Mouse (Mus musculus) gastrocnemius, adult 8-10 months (tissue): ENCODE data around the gene Tbc1d4. TPM values are rescaled to one million over a fixed set of nuclear protein-coding genes. Genes with fewer than 3 reads are reported as not detected.
A peak's percentile ranks its signal among the peaks of the same experiment; 100 is the strongest.
"Not testable (repeated sequence)": the region's sequence is repeated elsewhere in the genome, so short reads cannot be mapped to it uniquely, and the experiment has no call there.

Source experiments
- DNase-seq, 2 experiments: peaks; one replicate each; pipeline ENCODE4 v3.0.0; 2022; ENCODE audit warnings: low spot score in 2 of 2
- total RNA-seq, 4 experiments: library from RNA; stranded (reverse); gene quantifications; 2 replicates each; pipeline ENCODE4 v1.2.4; 2022

The Tbc1d4 gene
- total RNA-seq, 4 experiments from 2014 or later, result 39.7 to 48.0 (median 43.0) TPM

DNA sequence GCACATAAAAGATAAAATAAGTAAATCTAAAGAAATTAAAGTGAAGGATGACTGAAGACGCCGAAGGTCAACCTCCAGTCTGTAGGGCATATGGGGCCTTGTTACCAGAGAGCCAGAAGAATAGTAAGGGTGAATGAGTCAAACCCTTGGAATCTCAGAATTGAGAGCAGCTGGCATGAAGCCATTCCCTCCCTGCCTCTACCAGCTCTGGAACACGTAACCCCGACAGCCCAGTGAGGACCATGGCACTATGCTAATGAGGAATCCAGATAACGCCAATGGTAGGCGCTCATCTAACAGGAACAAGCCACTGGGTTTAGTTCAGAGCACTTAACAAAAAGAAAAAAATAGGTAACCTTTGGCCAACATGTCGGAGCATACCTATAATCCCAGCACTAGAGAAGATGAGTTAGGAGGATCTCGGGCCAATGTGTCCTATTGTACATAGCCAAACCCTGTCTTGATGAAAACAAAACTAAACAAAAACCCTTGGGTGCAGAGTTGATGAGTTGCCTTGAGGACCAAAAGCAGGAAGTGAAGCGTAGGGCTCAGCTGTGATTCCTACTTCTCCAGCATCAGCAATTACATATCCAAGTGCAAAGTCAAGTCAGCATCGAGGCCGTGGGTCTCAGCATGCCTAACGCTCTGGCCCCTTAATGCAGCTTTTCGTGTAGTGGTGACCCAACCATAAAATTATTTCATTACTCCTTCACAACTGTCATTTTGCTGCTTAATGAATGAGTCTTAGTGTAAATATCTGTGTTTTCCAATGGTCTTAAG lies 13.5 kb downstream of the Tbc1d4 start:
- no peak for DNase-seq

- DNase-seq, result no peak
Observed at GRCm38 (mm10) chr14:101594001-101594400, 15.0 kb downstream of the Tbc1d4 start.

GRCm38 (mm10) chr14:101593340-101593739 lies 15.7 kb downstream of the Tbc1d4 start:
- no peak for DNase-seq

GRCm38 (mm10) chr14:101591101-101591500 lies 17.9 kb downstream of the Tbc1d4 start:
- DNase-seq, result no peak

DNA sequence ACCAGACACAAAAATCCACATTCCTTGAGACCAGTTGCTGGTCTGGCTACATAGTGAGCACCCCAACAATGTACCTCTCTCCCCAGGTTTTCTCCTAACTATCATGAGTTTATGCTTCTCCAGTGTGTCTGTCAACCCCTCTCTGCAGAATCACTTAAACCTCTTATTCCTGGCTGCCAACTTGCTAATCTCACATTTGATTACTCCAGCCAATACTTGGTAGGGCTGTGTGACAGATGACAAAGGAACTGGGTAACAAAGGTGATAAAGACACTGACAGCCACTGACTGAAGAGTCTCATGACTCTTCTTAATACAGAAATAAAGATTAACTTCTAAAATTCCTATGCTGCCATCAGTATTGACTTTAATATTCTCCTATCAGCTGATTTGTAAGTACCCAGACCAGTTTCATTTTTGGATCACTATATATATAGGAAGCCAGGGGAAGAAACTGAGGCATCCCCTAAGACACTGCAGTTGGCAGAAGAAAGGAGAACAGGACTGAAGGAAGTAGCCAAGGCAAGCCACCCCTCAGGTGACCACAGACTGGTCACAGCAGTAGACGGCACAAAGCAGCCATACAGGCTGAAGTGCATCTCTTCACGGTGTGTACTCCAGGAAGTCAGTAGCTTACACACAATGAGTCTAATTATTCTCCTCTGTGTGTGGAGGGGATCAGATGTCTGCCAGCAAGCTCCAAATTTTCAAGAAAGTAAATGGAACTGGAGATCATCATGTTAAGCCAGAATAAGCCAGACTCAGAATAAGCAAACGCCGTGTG lies 20.6 kb downstream of the Tbc1d4 start:
- not testable (repeated sequence) for DNase-seq

DNA sequence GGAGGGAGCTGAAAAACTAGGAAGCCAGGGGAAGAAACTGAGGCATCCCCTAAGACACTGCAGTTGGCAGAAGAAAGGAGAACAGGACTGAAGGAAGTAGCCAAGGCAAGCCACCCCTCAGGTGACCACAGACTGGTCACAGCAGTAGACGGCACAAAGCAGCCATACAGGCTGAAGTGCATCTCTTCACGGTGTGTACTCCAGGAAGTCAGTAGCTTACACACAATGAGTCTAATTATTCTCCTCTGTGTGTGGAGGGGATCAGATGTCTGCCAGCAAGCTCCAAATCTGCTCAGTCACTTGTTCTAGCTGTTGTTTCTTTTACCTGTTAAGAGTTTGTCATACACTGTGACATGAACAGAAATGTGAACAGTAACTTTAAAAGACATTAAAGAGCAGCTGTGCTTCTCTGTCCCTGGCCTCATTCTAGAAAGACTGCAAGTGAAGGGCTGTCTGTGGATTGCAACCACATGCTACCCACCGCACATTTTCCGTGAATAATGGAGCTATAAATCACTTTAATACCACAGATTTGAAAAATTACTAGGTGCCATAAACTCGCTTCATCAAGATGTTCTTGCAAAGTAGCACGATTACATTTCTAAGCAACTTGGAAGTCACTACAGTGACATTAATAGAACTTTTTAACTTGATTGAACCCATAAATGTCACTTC lies 21.5 kb downstream of the Tbc1d4 start:
- not testable (repeated sequence) for DNase-seq

DNA sequence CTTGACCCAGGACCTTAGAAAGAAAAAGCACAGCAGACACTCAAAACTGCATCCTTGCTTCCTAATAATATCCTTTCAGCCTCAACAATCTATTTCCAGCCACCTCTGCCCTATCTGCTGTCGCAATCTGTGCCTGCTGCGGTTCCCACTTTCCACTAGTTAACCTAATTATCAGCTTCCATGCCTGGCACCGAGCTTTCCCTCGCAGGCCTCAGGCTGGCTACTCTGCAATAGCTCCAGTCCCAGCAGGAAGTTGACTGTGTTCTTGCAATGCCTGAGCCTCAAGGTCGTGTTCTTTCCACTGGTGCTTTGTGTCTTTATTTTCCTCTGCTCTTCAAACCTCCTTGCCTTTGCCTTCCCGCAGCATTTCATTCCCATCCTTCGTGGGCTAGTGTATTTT lies 22.9 kb downstream of the Tbc1d4 start:
- DNase-seq, result peak; percentile 31 to 53

DNA sequence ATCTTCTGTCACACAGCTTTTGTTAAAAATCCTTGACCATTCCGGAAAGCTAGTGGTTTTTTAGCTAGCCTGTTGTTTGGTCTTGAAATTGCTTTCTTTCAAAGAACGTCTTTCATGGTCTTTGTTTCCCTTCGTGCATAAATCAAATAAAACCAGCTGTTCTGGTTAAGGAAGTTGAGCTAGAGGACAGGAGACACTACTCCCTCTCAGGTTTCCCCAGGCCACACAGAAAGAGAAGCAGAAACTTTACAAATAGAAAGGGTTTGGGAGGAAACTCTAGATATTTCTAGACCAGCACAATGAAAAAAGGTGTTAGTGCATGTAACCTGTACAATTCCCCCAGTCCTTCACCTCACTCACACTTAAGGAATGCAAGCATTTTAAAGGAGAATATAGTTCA lies 33.3 kb downstream of the Tbc1d4 start:
- DNase-seq, result no peak

DNA sequence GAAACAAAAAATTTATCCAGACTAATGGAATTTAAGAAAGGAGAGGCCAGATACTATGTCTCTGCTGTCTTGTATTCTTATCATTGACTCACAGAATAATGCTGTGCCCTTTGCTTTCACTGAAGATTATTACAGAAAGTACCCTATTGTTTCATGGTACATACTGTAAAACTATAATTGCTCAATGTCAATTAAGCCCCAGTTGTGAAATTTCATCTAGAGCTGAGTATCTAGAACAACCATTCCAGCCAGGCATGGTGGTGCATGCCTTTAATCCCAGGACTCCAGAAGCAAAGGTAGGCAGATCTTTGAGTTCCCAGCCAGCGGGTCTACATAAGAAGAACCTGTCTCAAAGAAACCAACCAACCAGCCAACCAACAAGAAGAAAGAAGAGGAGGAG lies 34.5 kb downstream of the Tbc1d4 start:
- DNase-seq, result no peak

- no peak for DNase-seq
Observed at GRCm38 (mm10) chr14:101573107-101573614, 35.8 kb downstream of the Tbc1d4 start.

- peak; percentile 80 to 85 for DNase-seq
Observed at GRCm38 (mm10) chr14:101568828-101569227, 40.2 kb downstream of the Tbc1d4 start.

GRCm38 (mm10) chr14:101566717-101567116 lies 42.3 kb downstream of the Tbc1d4 start:
- DNase-seq, result no peak

DNA sequence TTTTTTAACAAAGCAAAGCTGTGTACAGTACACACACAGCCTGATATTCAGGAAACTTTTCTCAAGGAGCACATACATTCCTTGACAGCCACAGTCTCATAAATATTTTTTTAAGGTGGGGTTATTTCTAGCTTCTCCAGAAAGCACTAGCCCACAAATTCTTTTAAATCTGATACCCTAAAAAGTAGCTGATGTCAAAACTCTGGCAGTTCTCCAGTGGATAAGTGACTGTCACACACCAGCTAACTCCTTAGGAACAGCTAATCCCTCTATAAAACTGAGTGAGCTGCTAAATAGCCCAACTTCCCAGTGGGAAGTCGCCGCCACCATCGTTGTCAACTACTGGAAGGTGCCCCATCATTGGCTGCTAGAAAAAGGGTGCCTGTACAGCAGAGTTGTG lies 43.3 kb downstream of the Tbc1d4 start:
- no peak for DNase-seq

- DNase-seq, result no peak
Observed at GRCm38 (mm10) chr14:101561251-101561701, 47.7 kb downstream of the Tbc1d4 start.

DNA sequence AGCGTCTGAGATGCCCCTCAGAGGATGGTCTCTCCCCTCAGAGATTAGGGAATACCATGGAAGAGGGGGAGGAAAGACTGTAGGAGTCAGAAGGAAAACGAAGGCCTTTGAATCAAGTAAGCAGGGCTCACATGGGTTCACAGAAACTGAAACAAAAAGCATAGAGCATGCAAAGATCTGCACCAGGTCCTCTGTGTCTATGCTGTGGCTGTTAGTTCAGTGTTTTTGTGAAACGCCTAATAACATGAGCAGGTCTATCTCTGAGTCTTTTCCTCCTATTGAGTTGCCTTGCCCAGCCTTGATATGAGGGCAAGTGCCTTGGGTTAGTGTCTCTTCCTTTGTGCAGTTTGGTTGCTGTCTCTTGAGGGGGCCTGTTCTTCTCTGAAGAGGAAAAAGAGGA lies 49.5 kb downstream of the Tbc1d4 start:
- no peak for DNase-seq

DNA sequence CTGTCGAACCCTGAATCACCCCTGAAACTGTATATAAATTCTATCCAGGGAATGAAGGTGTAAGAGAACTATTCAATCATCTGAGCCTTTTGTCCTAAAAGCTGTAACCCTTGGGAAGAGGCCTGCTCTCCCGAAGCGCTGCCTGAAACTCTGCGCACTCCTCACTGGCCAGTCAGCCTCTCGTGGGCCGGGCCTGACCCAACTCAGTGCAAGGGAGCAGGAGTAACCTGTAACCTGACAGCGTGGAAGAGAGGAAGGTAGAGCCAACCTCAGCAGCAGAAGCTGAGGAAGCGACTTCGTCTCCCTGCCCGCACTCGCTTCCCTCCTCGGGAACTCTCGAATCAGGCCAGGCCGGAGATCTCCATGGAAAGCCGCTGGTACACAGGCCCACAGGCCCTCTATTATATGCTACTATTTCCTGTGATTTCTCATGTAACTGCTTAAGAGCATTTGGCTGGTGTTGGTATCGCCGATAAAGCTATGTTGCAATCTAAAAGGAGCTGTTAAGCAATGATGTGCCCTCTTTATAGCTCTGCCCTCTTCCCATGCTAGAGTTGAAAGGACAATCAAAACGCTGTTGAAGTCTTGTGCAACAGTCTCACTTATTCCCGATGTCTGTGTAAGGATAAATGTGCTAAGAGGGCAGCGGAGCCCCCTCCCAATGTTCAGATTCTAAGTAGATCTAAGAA lies 60.0 kb downstream of the Tbc1d4 start:
- DNase-seq, result no peak

GRCm38 (mm10) chr14:101541863-101542262 lies 67.1 kb downstream of the Tbc1d4 start:
- DNase-seq, result no peak

- no peak for DNase-seq
Observed at GRCm38 (mm10) chr14:101541141-101541540, 67.8 kb downstream of the Tbc1d4 start.

DNA sequence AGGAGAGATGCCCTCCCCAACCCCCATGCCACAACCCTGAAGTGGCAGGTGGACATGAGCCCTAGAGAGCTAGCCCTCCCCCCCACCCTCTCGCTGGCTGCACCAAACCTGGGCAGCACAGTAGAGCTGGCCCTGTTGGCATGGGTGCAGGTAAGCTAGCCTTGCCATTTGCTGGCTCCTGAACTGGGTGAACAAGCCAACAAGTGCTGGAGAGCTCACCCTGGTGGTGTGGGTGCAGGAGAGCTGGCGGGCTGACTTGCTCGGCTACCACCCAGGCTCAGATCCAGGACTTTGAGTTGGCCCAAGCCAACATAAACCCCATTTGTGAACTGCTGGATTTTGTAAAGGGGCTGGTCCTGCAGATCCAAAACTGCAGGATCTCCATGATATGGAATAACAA lies 68.5 kb downstream of the Tbc1d4 start:
- DNase-seq, result peak in 1 of 2 experiments; percentile 74

- no peak for DNase-seq
Observed at GRCm38 (mm10) chr14:101537906-101538305, 71.1 kb downstream of the Tbc1d4 start.

DNA sequence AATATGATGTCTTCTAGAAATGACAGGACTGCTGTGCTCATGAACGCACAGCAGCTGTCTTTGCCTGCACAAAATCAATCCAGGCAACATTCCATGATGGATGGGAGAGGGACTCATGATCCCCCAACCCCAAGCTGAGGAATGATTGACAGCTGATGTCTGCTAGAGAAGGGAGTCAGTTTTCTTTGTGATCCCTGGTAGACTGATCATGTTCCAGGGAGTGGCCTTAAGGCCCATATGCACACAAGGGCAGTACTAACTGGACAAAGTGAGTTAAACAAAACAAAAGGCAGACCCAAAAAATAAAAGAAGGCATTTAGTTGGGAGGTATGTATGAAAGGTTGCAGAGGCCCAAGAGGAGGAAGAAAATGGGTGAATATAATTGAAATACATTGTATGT lies 71.6 kb downstream of the Tbc1d4 start:
- no peak for DNase-seq
